ENCODE assay signal across 8 mouse cellular contexts in the genomic region with DNA sequence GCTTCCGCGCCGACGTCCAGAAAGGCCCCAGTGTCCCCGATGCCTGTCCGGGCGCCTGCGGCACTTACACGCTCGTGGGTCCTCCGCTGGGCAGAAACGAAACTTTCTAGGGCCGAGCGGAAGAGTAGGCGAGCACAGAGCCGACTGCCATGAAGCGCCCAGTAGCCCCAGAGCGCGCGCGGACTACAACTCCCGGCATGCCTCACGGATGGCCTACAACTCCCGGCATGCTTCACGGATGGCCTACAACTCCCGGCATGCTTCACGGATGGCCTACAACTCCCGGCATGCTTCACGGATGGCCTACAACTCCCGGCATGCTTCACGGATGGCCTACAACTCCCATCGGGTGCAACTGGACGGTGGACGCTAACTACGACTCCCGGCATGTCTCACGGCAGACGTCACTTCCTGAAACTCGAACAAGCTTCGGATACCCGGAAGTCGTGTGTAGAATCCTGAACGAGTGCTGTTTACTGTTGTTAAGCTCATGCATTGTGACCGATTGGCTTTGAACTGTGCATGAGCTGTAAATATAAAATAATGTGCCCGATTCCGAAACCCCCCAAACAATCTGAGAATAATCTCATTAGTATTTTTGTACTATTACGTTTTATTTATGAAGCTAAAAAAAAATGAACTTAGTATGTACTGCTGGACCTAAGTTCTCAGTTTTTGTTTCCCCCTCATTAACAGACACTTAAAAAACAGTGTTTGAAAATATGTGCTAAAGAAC. TPM values are rescaled to one million over a fixed set of nuclear protein-coding genes. Genes with fewer than 3 reads are reported as not detected.
DNase-seq lines count a peak whose midpoint lies in the region; ATAC-seq lines count a peak whose summit lies in the region.

A gene (minus strand): TSS at position 187 of the 736 bp plus-strand sequence.

- peak within 1 kb of the TSS; percentile 74 for H3K27ac ChIP-seq in hindbrain, embryonic 14.5 days

- H3K9ac ChIP-seq in hindbrain, embryonic 14.5 days = peak within 1 kb of the TSS; percentile 67

- H3K4me1 ChIP-seq in hindbrain, embryonic 14.5 days (replicated peaks; ENCODE audit: control insufficient read depth, insufficient read depth, low read length) = peaks cover 11% of the 10 kb centered on the region

- no peaks in the 10 kb centered on the region for H3K9me3 ChIP-seq in hindbrain, embryonic 14.5 days (ENCODE audit: control insufficient read depth, low read length)

- WGBS in hindbrain, embryonic 14.5 days = under 1% methylated on average over 47 of the region's 47 CpGs

- DNase-seq in R1 (ENCODE audit: low read depth, low spot score) = peak; percentile 98
- DNase-seq in cerebellum, postnatal 25 days = peak; percentile 92 to 94
- DNase-seq in frontal cortex, postnatal 25 days (ENCODE audit: low spot score in 2 of 2) = peak; percentile 87 to 93
- peak; percentile 95 for DNase-seq in hindbrain, embryonic 14.5 days (ENCODE audit: low spot score)
- peak; percentile 91 to 96 for DNase-seq in layer of hippocampus, postnatal 36 days
- peak; percentile 99 for DNase-seq in lung, postnatal 36 days
- DNase-seq in retina, postnatal 1 day = peak; percentile 99
- DNase-seq in urinary bladder, adult 18-20 months (ENCODE audit: low spot score in 2 of 2) = peak; percentile 83 to 95

- ATAC-seq in hindbrain, embryonic 14.5 days (ENCODE audit: low FRiP score) = peak; percentile 98

- no peaks in the 10 kb centered on the region for H3K27me3 ChIP-seq in hindbrain, embryonic 14.5 days (ENCODE audit: control insufficient read depth, insufficient read depth, low read length)

- peak within 1 kb of the TSS; percentile 66 for H3K4me3 ChIP-seq in hindbrain, embryonic 14.5 days (replicated peaks; ENCODE audit: low read length)

- H3K36me3 ChIP-seq in hindbrain, embryonic 14.5 days (replicated peaks; ENCODE audit: control insufficient read depth, insufficient read depth) = no peaks in the 10 kb centered on the region

- peak within 1 kb of the TSS; percentile 73 for H3K4me2 ChIP-seq in hindbrain, embryonic 14.5 days (replicated peaks)

RNA-seq across cellular contexts. Expression of the gene that starts here (rescaled TPM):
- 8.4 and 12.7 TPM in 2 replicates for polyA plus RNA-seq in hindbrain, embryonic 14.5 days (2014; fragmentation: Nextera tagmentation; extraction: Ambion mirVana)
- 10 to 100 TPM; 41.3 to 47.8 TPM for total RNA-seq in layer of hippocampus, postnatal 36 days (2021)

Comparison
In these comparisons a context has a peak if more than half of its experiments do, and no peak if none do; other contexts are left out.
1. Peak in every context shown above with its lines: DNase-seq, ATAC-seq, H3K4me3 ChIP-seq and H3K27ac ChIP-seq.